In the genomic region with DNA sequence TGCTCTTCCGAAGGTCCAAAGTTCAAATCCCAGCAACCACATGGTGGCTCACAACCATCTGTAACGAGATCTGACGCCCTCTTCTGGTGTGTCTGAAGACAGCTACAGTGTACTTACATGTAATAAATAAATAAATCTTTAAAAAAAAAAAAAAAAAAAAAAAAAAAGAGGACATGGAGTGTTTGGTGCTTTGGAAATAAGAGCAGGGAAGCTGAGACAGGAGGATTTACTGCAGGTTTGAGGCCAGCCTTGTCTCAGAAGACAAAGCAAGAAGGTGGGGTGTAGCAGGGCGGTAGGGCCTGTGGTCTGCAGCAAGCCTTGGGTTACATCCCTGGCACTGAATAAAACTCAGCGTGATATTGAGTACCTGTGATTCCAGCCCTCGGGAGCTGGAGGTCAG, we compare ENCODE assay signal across 1 mouse cellular context.
TF ChIP-seq lines count a peak whose summit lies in the region.

No protein-coding gene starts in this region.

TF ChIP-seq in MEL, 35 proteins besides CTCF, POLR2A, EP300 and RAD21:
- TF ChIP-seq ZNF384 (IDR thresholded peaks at IDR 0.05; ENCODE audit: low read depth, low read length) = peak; percentile 69
